Mouse (Mus musculus) brain, adult 2 months (tissue): ENCODE results near the gene Pawr.

Experiments
- DNase-seq: peaks from one replicate; pipeline ENCODE4 v3.0.0; 2011; ENCODE audit warnings: low read depth, low spot score

Gene Pawr

GRCm38 (mm10) chr10:108331784-108332561, at the start of gene Pawr:
Gene Pawr, plus strand, starts transcription at chr10:108332121.
- DNase-seq: peak; percentile 64

- DNase-seq: no peak
Measured at GRCm38 (mm10) chr10:108282351-108282750, 49.6 kb upstream of the Pawr start.

- no peak for DNase-seq
Measured at GRCm38 (mm10) chr10:108283418-108283817, 48.5 kb upstream of the Pawr start.

GRCm38 (mm10) chr10:108283837-108284236, 48.1 kb upstream of the Pawr start:
- DNase-seq: no peak

- peak; percentile 28 for DNase-seq
Measured at GRCm38 (mm10) chr10:108284445-108284844, 47.5 kb upstream of the Pawr start.

- DNase-seq: no peak
Measured at GRCm38 (mm10) chr10:108284977-108285376, 46.9 kb upstream of the Pawr start.

GRCm38 (mm10) chr10:108286658-108287437, 45.1 kb upstream of the Pawr start:
- no peak for DNase-seq

- DNase-seq: no peak
Measured at GRCm38 (mm10) chr10:108287438-108287801, 44.5 kb upstream of the Pawr start.

- peak; percentile 65 for DNase-seq
Measured at GRCm38 (mm10) chr10:108290046-108290445, 41.9 kb upstream of the Pawr start.

GRCm38 (mm10) chr10:108291688-108292471, 40.0 kb upstream of the Pawr start:
- DNase-seq: peak; percentile 32

- no peak for DNase-seq
Measured at GRCm38 (mm10) chr10:108292651-108293050, 39.3 kb upstream of the Pawr start.

- peak; percentile 37 for DNase-seq
Measured at GRCm38 (mm10) chr10:108293620-108294195, 38.2 kb upstream of the Pawr start.

GRCm38 (mm10) chr10:108294766-108295165, 37.2 kb upstream of the Pawr start:
- no peak for DNase-seq

GRCm38 (mm10) chr10:108296446-108296845, 35.5 kb upstream of the Pawr start:
- no peak for DNase-seq

- DNase-seq: no peak
Measured at GRCm38 (mm10) chr10:108298261-108298660, 33.7 kb upstream of the Pawr start.

- DNase-seq: peak; percentile 53
Measured at GRCm38 (mm10) chr10:108298841-108299545, 32.9 kb upstream of the Pawr start.

GRCm38 (mm10) chr10:108299828-108300227, 32.1 kb upstream of the Pawr start:
- DNase-seq: no peak

- DNase-seq: peak; percentile 85
Measured at GRCm38 (mm10) chr10:108300843-108301242, 31.1 kb upstream of the Pawr start.

GRCm38 (mm10) chr10:108307772-108308171, 24.1 kb upstream of the Pawr start:
- no peak for DNase-seq

GRCm38 (mm10) chr10:108310195-108310594, 21.7 kb upstream of the Pawr start:
- no peak for DNase-seq

GRCm38 (mm10) chr10:108311396-108311795, 20.5 kb upstream of the Pawr start:
- DNase-seq: no peak
